Mouse (Mus musculus) thymus, postnatal 4 days (tissue): ENCODE results near the gene Sphkap.

Source experiments
- DNase-seq: peaks from one replicate; pipeline ENCODE4 v3.0.0; 2021

The Sphkap gene

GRCm38 (mm10) chr1:83408021-83408464 is at the start of gene Sphkap:
TSS of gene Sphkap (minus strand) at chr1:83408200.
- no peak for DNase-seq

GRCm38 (mm10) chr1:83451291-83451690 is 43.3 kb upstream of the Sphkap start:
- no peak for DNase-seq

GRCm38 (mm10) chr1:83440422-83440821 is 32.4 kb upstream of the Sphkap start:
- DNase-seq: no peak

GRCm38 (mm10) chr1:83433932-83434331 is 25.9 kb upstream of the Sphkap start:
- DNase-seq: no peak

- DNase-seq: no peak
Observed at GRCm38 (mm10) chr1:83429866-83430265, 21.9 kb upstream of the Sphkap start.

- no peak for DNase-seq
Observed at GRCm38 (mm10) chr1:83407616-83408015, 384 bp downstream of the Sphkap start.

GRCm38 (mm10) chr1:83406882-83407549 is 984 bp downstream of the Sphkap start:
- no peak for DNase-seq

- DNase-seq: no peak
Observed at GRCm38 (mm10) chr1:83401079-83401478, 6.9 kb downstream of the Sphkap start.

- no peak for DNase-seq
Observed at GRCm38 (mm10) chr1:83396284-83396683, 11.7 kb downstream of the Sphkap start.

GRCm38 (mm10) chr1:83395559-83395958 is 12.4 kb downstream of the Sphkap start:
- no peak for DNase-seq

- no peak for DNase-seq
Observed at GRCm38 (mm10) chr1:83389419-83389818, 18.6 kb downstream of the Sphkap start.

GRCm38 (mm10) chr1:83377404-83377803 is 30.6 kb downstream of the Sphkap start:
- DNase-seq: no peak

GRCm38 (mm10) chr1:83366456-83366855 is 41.5 kb downstream of the Sphkap start:
- no peak for DNase-seq

GRCm38 (mm10) chr1:83362168-83362567 is 45.8 kb downstream of the Sphkap start:
- no peak for DNase-seq

- DNase-seq: no peak
Observed at GRCm38 (mm10) chr1:83346453-83346852, 61.5 kb downstream of the Sphkap start.

GRCm38 (mm10) chr1:83345572-83345971 is 62.4 kb downstream of the Sphkap start:
- no peak for DNase-seq

GRCm38 (mm10) chr1:83345069-83345468 is 62.9 kb downstream of the Sphkap start:
- DNase-seq: no peak

- DNase-seq: no peak
Observed at GRCm38 (mm10) chr1:83342726-83343250, 65.2 kb downstream of the Sphkap start.

GRCm38 (mm10) chr1:83339358-83339757 is 68.6 kb downstream of the Sphkap start:
- DNase-seq: no peak

GRCm38 (mm10) chr1:83316917-83317316 is 91.1 kb downstream of the Sphkap start:
- DNase-seq: no peak

- DNase-seq: no peak
Observed at GRCm38 (mm10) chr1:83315146-83315545, 92.9 kb downstream of the Sphkap start.

- DNase-seq: no peak
Observed at GRCm38 (mm10) chr1:83311607-83312295, 96.2 kb downstream of the Sphkap start.

- DNase-seq: no peak
Observed at GRCm38 (mm10) chr1:83297137-83298076, 110.6 kb downstream of the Sphkap start.
